Comparison of ENCODE assay signal across 8 mouse cellular contexts in genomic region chr9:119401351-119401750, GRCm38 (mm10). TPM values are rescaled to one million over a fixed set of nuclear protein-coding genes. Genes with fewer than 3 reads are reported as not detected.
DNase-seq lines count a peak whose midpoint lies in the region; ATAC-seq lines count a peak whose summit lies in the region.

No protein-coding gene starts in this region.

- DNase-seq in cerebellum, adult 11-12 months: no peak
- DNase-seq in 3T3-L1 (ENCODE audit: low read depth, low spot score): peak; percentile 22
- DNase-seq in B cell, adult 2 months: no peak
- DNase-seq in cerebellum, adult 9-10 months: no peak

- peak overlapping the region; percentile 59 for H3K9ac ChIP-seq in forebrain, embryonic 12.5 days
- peak overlapping the region; percentile 55 for H3K9ac ChIP-seq in limb, embryonic 13.5 days
- H3K9ac ChIP-seq in midbrain, embryonic 13.5 days (replicated peaks): peak overlapping the region; percentile 69

- H3K9me3 ChIP-seq in forebrain, embryonic 12.5 days: no peaks in the 10 kb centered on the region
- H3K9me3 ChIP-seq in limb, embryonic 13.5 days: no peaks in the 10 kb centered on the region
- no peaks in the 10 kb centered on the region for H3K9me3 ChIP-seq in midbrain, embryonic 13.5 days

- ATAC-seq in cerebellum, adult (ENCODE audit: insufficient number of reproducible peaks, low FRiP score, low TSS enrichment): peak; percentile 10
- peak; percentile 7; the same call in 1 of the 2 replicates for ATAC-seq in forebrain, embryonic 12.5 days (ENCODE audit: low FRiP score)
- peak; percentile 10; the same call in 1 of the 2 replicates for ATAC-seq in limb, embryonic 13.5 days (ENCODE audit: low FRiP score, low read depth)
- no peak; the same call in 1 of the 2 replicates for ATAC-seq in midbrain, embryonic 13.5 days

- 6% methylated on average over 7 of the region's 7 CpGs for WGBS in forebrain, embryonic 12.5 days
- WGBS in limb, embryonic 13.5 days: 10% methylated on average over 7 of the region's 7 CpGs
- WGBS in midbrain, embryonic 13.5 days: 2% methylated on average over 7 of the region's 7 CpGs

- peaks cover 10% of the 10 kb centered on the region; the same call in 1 of the 2 replicates for H3K36me3 ChIP-seq in forebrain, embryonic 12.5 days (replicated peaks)
- H3K36me3 ChIP-seq in limb, embryonic 13.5 days: 0 out of 2 replicates have a peak, but pooled peaks cover 4% of the 10 kb centered on the region
- H3K36me3 ChIP-seq in midbrain, embryonic 13.5 days: no peaks in the 10 kb centered on the region; the same call in 1 of the 2 replicates

- peak overlapping the region; percentile 98 for H3K4me3 ChIP-seq in forebrain, embryonic 12.5 days (replicated peaks)
- H3K4me3 ChIP-seq in limb, embryonic 13.5 days: peak overlapping the region; percentile 83
- H3K4me3 ChIP-seq in midbrain, embryonic 13.5 days (replicated peaks): peak overlapping the region; percentile 96

- peaks cover 35% of the 10 kb centered on the region for H3K4me1 ChIP-seq in forebrain, embryonic 12.5 days
- peaks cover 32% of the 10 kb centered on the region for H3K4me1 ChIP-seq in limb, embryonic 13.5 days
- peaks cover 40% of the 10 kb centered on the region for H3K4me1 ChIP-seq in midbrain, embryonic 13.5 days (replicated peaks)

- H3K4me2 ChIP-seq in forebrain, embryonic 12.5 days: peak overlapping the region; percentile 86
- peak overlapping the region; percentile 96 for H3K4me2 ChIP-seq in limb, embryonic 13.5 days (replicated peaks)
- peak overlapping the region; percentile 75 for H3K4me2 ChIP-seq in midbrain, embryonic 13.5 days (replicated peaks)

- H3K27me3 ChIP-seq in forebrain, embryonic 12.5 days: no peaks in the 10 kb centered on the region
- no peaks in the 10 kb centered on the region for H3K27me3 ChIP-seq in limb, embryonic 13.5 days
- no peaks in the 10 kb centered on the region for H3K27me3 ChIP-seq in midbrain, embryonic 13.5 days

- peak overlapping the region; percentile 99; the same call in 1 of the 2 replicates for H3K27ac ChIP-seq in forebrain, embryonic 12.5 days
- H3K27ac ChIP-seq in limb, embryonic 13.5 days: 0 out of 2 replicates have a peak overlapping the region, but pooled peaks have one; percentile 29
- peak overlapping the region; percentile 98 for H3K27ac ChIP-seq in midbrain, embryonic 13.5 days

RNA-seq across cellular contexts. Expression of gene Acvr2b, which starts 0.6 kb away (rescaled TPM):
- 86.0 and 104 TPM in 2 replicates for polyA plus RNA-seq in forebrain, embryonic 12.5 days (2016; fragmentation: Nextera tagmentation; extraction: Ambion mirVana)
- polyA plus RNA-seq in limb, embryonic 13.5 days (2015; fragmentation: Nextera tagmentation; extraction: Ambion mirVana): 23.1 and 26.3 TPM in 2 replicates
- 58.7 and 66.2 TPM in 2 replicates for polyA plus RNA-seq in midbrain, embryonic 13.5 days (2015; fragmentation: Nextera tagmentation; extraction: Ambion mirVana)

RNA-seq across cellular contexts. Expression of gene Slc22a14, which starts 36.0 kb away (rescaled TPM):
- not detected in 2 replicates for polyA plus RNA-seq in forebrain, embryonic 12.5 days (2016; fragmentation: Nextera tagmentation; extraction: Ambion mirVana)
- polyA plus RNA-seq in limb, embryonic 13.5 days (2015; fragmentation: Nextera tagmentation; extraction: Ambion mirVana): 0.09 TPM in 1 of 2 replicates, not detected in the other
- polyA plus RNA-seq in midbrain, embryonic 13.5 days (2015; fragmentation: Nextera tagmentation; extraction: Ambion mirVana): 0.11 TPM in 1 of 2 replicates, not detected in the other

RNA-seq across cellular contexts. Expression of gene Exog, which starts 43.4 kb away (rescaled TPM):
- 45.8 and 47.3 TPM in 2 replicates for polyA plus RNA-seq in forebrain, embryonic 12.5 days (2016; fragmentation: Nextera tagmentation; extraction: Ambion mirVana)
- polyA plus RNA-seq in limb, embryonic 13.5 days (2015; fragmentation: Nextera tagmentation; extraction: Ambion mirVana): 40.7 and 42.3 TPM in 2 replicates
- 48.2 and 50.7 TPM in 2 replicates for polyA plus RNA-seq in midbrain, embryonic 13.5 days (2015; fragmentation: Nextera tagmentation; extraction: Ambion mirVana)

RNA-seq across cellular contexts. Expression of gene Xylb, which starts 44.2 kb away (rescaled TPM):
- 7.0 and 7.4 TPM in 2 replicates for polyA plus RNA-seq in forebrain, embryonic 12.5 days (2016; fragmentation: Nextera tagmentation; extraction: Ambion mirVana)
- polyA plus RNA-seq in limb, embryonic 13.5 days (2015; fragmentation: Nextera tagmentation; extraction: Ambion mirVana): 6.2 and 6.4 TPM in 2 replicates
- 1.9 and 3.4 TPM in 2 replicates for polyA plus RNA-seq in midbrain, embryonic 13.5 days (2015; fragmentation: Nextera tagmentation; extraction: Ambion mirVana)

Comparison
In these comparisons a context has a peak if more than half of its experiments do, and no peak if none do; other contexts are left out.
1. H3K27ac ChIP-seq: peak in every context shown above with its lines; median percentile 99 in forebrain, embryonic 12.5 days; 98 in midbrain, embryonic 13.5 days; 29 in limb, embryonic 13.5 days.